Mouse (Mus musculus) adipocyte (in vitro differentiated cells): ENCODE data around the gene Mmel1.
A peak's percentile ranks its signal among the peaks of the same experiment; 100 is the strongest.

Experiments
- DNase-seq: peaks from one replicate; pipeline ENCODE4 v3.0.0-alpha.2; 2016; ENCODE audit warnings: low spot score

Mmel1 gene

DNA sequence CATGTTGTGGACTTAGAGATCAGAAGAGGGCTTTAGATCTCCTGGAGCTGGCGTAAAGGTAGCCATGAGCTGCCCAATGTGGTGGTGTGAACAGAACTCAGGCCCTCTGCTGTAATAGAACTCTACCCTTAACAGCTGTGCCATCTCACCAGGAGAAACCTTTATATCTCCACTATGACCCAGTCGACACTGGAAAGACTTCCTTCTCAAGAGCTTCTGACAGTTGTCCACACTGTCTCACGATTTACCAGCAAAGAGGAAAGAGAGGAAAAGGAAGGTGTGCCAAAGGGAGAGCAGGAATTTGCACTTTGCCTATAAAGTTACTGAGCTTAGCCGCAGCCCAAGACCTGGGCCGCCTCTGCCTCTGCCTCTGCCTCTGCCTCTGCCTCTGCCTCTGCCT is 72.4 kb downstream of the Mmel1 start:
- no peak for DNase-seq

DNA sequence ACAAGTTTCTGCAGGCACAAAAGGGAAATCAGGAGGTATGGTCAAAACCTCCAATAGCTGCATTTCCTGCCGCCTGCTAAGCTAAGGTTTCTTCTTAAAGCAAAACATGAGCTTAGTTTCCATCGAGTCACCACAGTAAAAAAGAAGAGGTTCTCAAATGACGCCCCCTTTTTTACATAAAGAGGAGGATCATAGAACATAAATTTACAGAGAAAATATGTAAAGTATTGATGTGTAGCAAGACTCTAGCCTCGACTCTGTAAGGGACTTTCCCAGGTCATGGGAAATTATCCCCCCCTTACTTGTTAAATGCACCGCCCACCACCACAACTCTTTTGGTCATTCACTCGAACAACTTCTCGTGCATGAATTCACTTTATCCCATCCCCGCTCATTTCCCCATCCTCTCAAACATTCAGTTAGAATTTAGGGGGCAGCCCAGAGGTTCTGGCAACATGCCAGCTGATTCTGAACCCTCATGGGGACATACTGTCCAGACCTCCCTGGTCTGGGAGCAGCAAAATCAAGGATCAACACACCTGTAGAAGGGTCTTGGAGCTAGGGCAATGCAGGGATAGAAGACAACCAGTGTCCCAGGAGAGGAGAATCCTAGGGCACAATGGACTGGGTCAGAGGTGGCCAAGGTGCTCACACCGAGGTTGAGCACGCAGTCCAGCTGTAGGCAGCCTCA is 73.4 kb downstream of the Mmel1 start:
- DNase-seq: no peak

DNA sequence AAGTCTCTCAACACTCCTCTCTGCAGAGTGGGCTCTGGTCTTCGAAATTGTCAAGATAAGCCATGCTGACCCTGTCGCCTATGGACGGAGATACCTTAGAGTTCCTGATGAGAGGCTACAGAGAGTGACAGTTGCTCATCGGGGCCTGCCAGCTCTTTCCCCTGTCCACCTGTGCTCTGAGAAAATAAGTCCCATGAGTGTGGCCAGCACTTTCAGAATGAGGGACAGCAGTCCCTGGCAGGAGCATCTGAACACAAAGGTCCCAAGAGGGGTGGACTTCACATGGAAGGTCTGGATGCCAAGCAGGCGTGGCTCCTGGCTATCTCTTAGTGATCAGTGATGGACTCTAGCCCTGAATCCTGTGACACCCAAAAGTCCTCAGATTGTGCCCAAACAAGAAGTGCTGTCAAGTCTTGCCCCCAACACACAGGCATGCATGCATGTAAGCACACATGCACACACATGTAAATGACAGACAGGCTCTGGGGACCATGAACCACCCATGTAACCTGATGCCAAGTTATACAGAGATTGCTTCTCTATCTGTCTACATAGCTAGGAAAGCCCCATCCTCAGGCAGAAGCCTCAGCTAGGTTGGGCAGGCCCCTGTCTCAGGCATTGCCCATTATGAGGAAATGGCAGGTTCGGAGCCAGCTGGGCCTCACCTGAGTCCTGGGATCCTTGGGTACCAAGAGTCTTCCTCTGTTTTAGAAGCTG is 74.1 kb downstream of the Mmel1 start:
- no peak for DNase-seq

DNA sequence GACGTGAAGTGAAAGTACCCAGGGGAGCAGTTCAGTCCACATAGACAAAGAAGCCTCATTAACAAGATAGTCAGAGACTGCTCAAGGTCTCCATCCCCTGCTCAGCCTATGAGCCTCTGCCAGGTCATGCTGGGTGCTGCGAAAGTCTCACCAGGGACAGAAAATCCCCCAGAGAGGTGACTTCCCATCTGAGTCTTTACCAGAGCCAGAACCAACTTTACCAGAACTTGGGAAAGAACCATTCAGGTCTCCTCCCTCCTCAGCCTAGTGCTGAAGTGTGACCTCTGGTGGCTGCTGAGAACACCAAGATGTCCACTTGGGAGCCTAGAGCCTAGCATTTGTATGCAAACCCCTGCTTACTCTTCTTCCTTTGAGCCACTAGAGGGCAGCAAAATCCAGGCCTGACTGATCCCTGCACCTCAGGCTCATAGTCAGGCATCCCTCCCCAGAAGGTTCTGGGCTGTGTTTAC is 74.8 kb downstream of the Mmel1 start:
- peak; percentile 92 for DNase-seq
